Mouse (Mus musculus): ENCODE measurements around the gene Foxe3. TPM values are rescaled to one million over a fixed set of nuclear protein-coding genes. Genes with fewer than 3 reads are reported as not detected.

Gene Foxe3
- polyA plus RNA-seq (2012; rRNA removed; ENCODE audit: low replicate concordance): not detected in 2 replicates

DNA sequence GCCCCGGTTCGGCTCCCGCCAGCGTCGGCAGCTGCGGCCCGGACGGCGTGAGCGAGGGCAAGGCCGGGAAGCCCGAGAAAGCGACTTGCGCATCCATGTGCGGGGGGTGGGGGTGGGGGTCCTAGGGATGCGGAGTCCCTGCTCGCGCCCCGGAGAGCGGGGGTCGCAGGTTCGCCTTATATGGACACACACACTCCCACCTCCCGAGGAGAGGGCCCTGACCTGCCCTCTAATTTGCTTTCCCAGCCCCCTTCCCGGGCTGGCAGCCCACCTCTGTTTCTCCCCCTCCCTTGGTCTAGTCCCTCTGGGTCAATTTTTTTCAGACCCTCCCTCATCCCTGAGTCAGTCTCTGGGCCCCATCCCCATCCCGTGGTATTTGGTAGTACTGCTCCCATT is at the start of gene Foxe3:
Gene Foxe3, minus strand, starts transcription at position 97 of the 396 bp plus-strand sequence.

DNA sequence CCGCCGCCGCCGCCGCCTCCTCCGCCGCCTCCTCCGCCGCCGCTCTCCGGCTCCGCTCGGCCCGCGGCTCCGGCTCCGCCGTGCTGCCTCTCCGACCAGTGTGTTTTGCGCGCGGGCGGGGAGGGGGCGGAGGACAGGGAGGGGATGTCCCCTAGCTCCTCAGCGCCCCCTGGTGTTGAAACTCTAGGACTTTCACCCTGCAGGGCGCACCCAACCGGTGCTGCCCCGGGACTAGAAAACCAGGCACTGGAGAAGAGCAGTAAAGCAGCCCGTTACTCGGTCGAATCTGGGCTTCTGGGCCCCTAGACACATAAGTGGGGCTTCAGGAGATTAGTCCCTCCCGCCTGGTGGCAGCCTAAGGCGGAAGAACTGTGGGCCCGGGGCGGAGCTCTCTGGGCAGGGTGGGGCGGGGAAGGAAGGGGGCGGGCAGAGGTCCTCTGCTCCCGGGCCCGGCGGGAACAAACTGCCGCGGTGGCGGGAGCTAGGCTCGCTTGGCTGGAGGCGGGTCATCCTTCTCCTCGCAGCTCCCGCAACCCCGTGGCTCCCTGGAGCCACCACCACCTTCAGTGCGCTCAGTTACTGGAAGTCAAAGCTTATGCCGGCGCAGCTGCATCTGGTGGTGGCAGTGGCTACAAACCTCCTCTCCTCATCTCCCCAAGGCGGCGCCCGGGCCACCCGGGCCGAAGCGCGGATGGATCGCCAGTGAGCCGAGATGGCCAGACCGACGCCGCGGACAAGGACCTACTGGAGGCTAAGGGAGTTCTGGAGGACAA is 16.8 kb downstream of the Foxe3 start, which contains the start of gene Foxd2:
Gene Foxd2, minus strand, starts transcription at position 45 of the 773 bp plus-strand sequence.

Other genes starting within 250 kb of the Foxe3 start
- gene Gm12830, start 104.3 kb downstream of the Foxe3 start, polyA plus RNA-seq (2012; rRNA removed; ENCODE audit: low replicate concordance): not detected in 2 replicates
- 0.06 and 0.20 TPM in 2 replicates for gene Foxd2, start 17.1 kb downstream of the Foxe3 start, polyA plus RNA-seq (2012; rRNA removed; ENCODE audit: low replicate concordance)
- gene Cmpk1, start 61.2 kb upstream of the Foxe3 start, polyA plus RNA-seq (2012; rRNA removed; ENCODE audit: low replicate concordance): 33.3 and 38.6 TPM in 2 replicates
- gene Stil, start 74.1 kb upstream of the Foxe3 start, polyA plus RNA-seq (2012; rRNA removed; ENCODE audit: low replicate concordance): 0.30 and 0.90 TPM in 2 replicates
- 0.75 and 2.9 TPM in 2 replicates for gene Tal1, start 130.4 kb upstream of the Foxe3 start, polyA plus RNA-seq (2012; rRNA removed; ENCODE audit: low replicate concordance)
- gene Pdzk1ip1, start 162.7 kb upstream of the Foxe3 start, polyA plus RNA-seq (2012; rRNA removed; ENCODE audit: low replicate concordance): 5.9 and 28.8 TPM in 2 replicates
- gene Cyp4x1, start 208.3 kb upstream of the Foxe3 start, polyA plus RNA-seq (2012; rRNA removed; ENCODE audit: low replicate concordance): 0.02 and 0.04 TPM in 2 replicates

Data from duodenum, adult 2 months (tissue).